Comparison of ENCODE assay signal across 29 mouse cellular contexts in genomic region chr17:50131698-50132097, GRCm38 (mm10). TPM values are rescaled to one million over a fixed set of nuclear protein-coding genes. Genes with fewer than 3 reads are reported as not detected.
DNase-seq lines count a peak whose midpoint lies in the region; ATAC-seq and TF ChIP-seq lines count a peak whose summit lies in the region.
"Had no signal": no experiment of that assay in that cellular context is flagged by ENCODE, and none has a peak within 500 bp of the region (broad histone marks: within the 10 kb centered on the region; RNA-seq: fewer than 3 reads in every experiment).

No protein-coding gene starts in this region.

- H3K27ac ChIP-seq in gastrocnemius, adult 2 months = peak overlapping the region; percentile 35; the same call in 1 of the 2 replicates
- H3K27ac ChIP-seq in kidney, adult 2 months (ENCODE audit: insufficient read depth, low read depth, low read length) = no peak overlapping the region
- no peak overlapping the region for H3K27ac ChIP-seq in kidney, embryonic 15.5 days
- H3K27ac ChIP-seq: embryonic facial prominence, embryonic 12.5 days; embryonic facial prominence, embryonic 15.5 days; forebrain, embryonic 12.5 days; heart, embryonic 10.5 days; heart, embryonic 13.5 days; hindbrain, embryonic 12.5 days; hindbrain, embryonic 15.5 days had no signal

- H3K4me1 ChIP-seq in kidney, adult 2 months (ENCODE audit: control insufficient read depth, insufficient read depth, low read length) = peaks cover 3% of the 10 kb centered on the region; the same call in 1 of the 2 replicates
- 0 out of 2 replicates have a peak, but pooled peaks cover 4% of the 10 kb centered on the region for H3K4me1 ChIP-seq in kidney, embryonic 15.5 days
- H3K4me1 ChIP-seq: hindbrain, embryonic 12.5 days had no signal

- no peak overlapping the region for H3K4me3 ChIP-seq in gastrocnemius, adult 2 months
- no peak overlapping the region for H3K4me3 ChIP-seq in kidney, adult 2 months (ENCODE audit: insufficient read depth, low read depth, low read length)
- H3K4me3 ChIP-seq in kidney, embryonic 15.5 days (replicated peaks) = no peak overlapping the region
- H3K4me3 ChIP-seq: embryonic facial prominence, embryonic 12.5 days; embryonic facial prominence, embryonic 15.5 days; forebrain, embryonic 12.5 days; heart, embryonic 10.5 days; heart, embryonic 13.5 days; hindbrain, embryonic 12.5 days; hindbrain, embryonic 15.5 days had no signal

- no peak for TF ChIP-seq CTCF in gastrocnemius, adult 2 months (IDR thresholded peaks at IDR 0.05)
- TF ChIP-seq CTCF in kidney, adult 2 months (conservative IDR thresholded peaks at IDR 0.05; ENCODE audit: insufficient read depth, insufficient read length, low read depth, low read length) = no peak

- intact Hi-C loops in gastrocnemius, adult 2 months (cut with DNase I) = no loop called here

- 57% methylated on average over 4 of the region's 4 CpGs for WGBS in kidney, adult 2 months
- 49% methylated on average over 4 of the region's 4 CpGs for whole genome bisulfite sequencing in kidney, embryonic 15.5 days

- no peak for ATAC-seq in kidney, embryonic 15.5 days (replicated peaks; ENCODE audit: low FRiP score)
- ATAC-seq: forebrain, embryonic 16.5 days; Patski had no signal

- no peaks in the 10 kb centered on the region for H3K9me3 ChIP-seq in kidney, embryonic 15.5 days (replicated peaks)
- H3K9me3 ChIP-seq: embryonic facial prominence, embryonic 12.5 days; embryonic facial prominence, embryonic 15.5 days; forebrain, embryonic 12.5 days; heart, embryonic 10.5 days; heart, embryonic 13.5 days; hindbrain, embryonic 12.5 days; hindbrain, embryonic 15.5 days had no signal

- DNase-seq in gastrocnemius, adult 2 months = peak; percentile 8
- no peak for DNase-seq in gastrocnemius, adult 18-20 months (ENCODE audit: low spot score)
- DNase-seq in kidney, adult 2 months = peak; percentile 60
- peak; percentile 29 for DNase-seq in kidney, postnatal 10 days
- DNase-seq in kidney, postnatal 4 days = no peak
- peak; percentile 30 to 34 for DNase-seq in kidney, postnatal 36 days
- no peak for DNase-seq in ovary, postnatal 14 days (ENCODE audit: low spot score)
- DNase-seq: adrenal gland, postnatal 10 days; adrenal gland, postnatal 36 days; B cell, adult 2 months; cerebellum, adult 11 months; cerebellum, adult 2 months; cerebellum, adult 9-11 months; cerebellum, postnatal 25 days; gastrocnemius, postnatal 25 days; heart, adult 18-20 months; heart, postnatal 14 days had no signal

- no peak overlapping the region for H3K9ac ChIP-seq in kidney, embryonic 15.5 days
- H3K9ac ChIP-seq: embryonic facial prominence, embryonic 12.5 days; embryonic facial prominence, embryonic 15.5 days; forebrain, embryonic 12.5 days; heart, embryonic 13.5 days; hindbrain, embryonic 12.5 days; hindbrain, embryonic 15.5 days had no signal

- no peak for TF ChIP-seq POLR2A in kidney, adult 2 months (IDR thresholded peaks at IDR 0.05; ENCODE audit: low read depth, low read length)

- H3K27me3 ChIP-seq in kidney, adult 2 months (replicated peaks; ENCODE audit: control insufficient read depth, insufficient read depth, low read length) = no peaks in the 10 kb centered on the region
- H3K27me3 ChIP-seq in kidney, embryonic 15.5 days = no peaks in the 10 kb centered on the region
- H3K27me3 ChIP-seq: CH12.LX; embryonic facial prominence, embryonic 12.5 days; embryonic facial prominence, embryonic 15.5 days; heart, embryonic 13.5 days; hindbrain, embryonic 12.5 days; hindbrain, embryonic 15.5 days had no signal

- no peaks in the 10 kb centered on the region for H3K36me3 ChIP-seq in kidney, adult 2 months (ENCODE audit: control insufficient read depth, insufficient read depth, low read length)
- H3K36me3 ChIP-seq in kidney, embryonic 15.5 days = no peaks in the 10 kb centered on the region
- H3K36me3 ChIP-seq: embryonic facial prominence, embryonic 12.5 days; embryonic facial prominence, embryonic 15.5 days; forebrain, embryonic 12.5 days; G1E; heart, embryonic 10.5 days; heart, embryonic 13.5 days; hindbrain, embryonic 12.5 days; hindbrain, embryonic 15.5 days had no signal

- no peak overlapping the region for H3K4me2 ChIP-seq in kidney, embryonic 15.5 days
- H3K4me2 ChIP-seq: embryonic facial prominence, embryonic 12.5 days; embryonic facial prominence, embryonic 15.5 days; forebrain, embryonic 12.5 days; heart, embryonic 13.5 days; hindbrain, embryonic 12.5 days; hindbrain, embryonic 15.5 days had no signal

RNA-seq across cellular contexts. Expression of gene Rftn1, which starts 58.8 kb away (rescaled TPM):
- 10 to 100 TPM; 11.4 to 16.9 TPM for total RNA-seq in gastrocnemius, adult 2 months (2021)
- total RNA-seq in gastrocnemius, adult 18-20 months (2021) = 10 to 100 TPM; 10.3 to 10.6 TPM
- 14.6 and 18.6 TPM in 2 replicates for polyA plus RNA-seq in kidney, adult 2 months (2012; rRNA removed)
- polyA plus RNA-seq in kidney, embryonic 15.5 days (2015; fragmentation: Nextera tagmentation; extraction: Ambion mirVana) = 12.7 and 14.7 TPM in 2 replicates
- total RNA-seq: G1E had no signal
- polyA plus RNA-seq: G1E had no signal

Comparison
In these comparisons a context has a peak if more than half of its experiments do, and no peak if none do; other contexts are left out.
1. DNase-seq: peak in gastrocnemius, adult 2 months (single experiment), kidney, adult 2 months (single experiment), kidney, postnatal 10 days (single experiment) and kidney, postnatal 36 days (2 of 2); none in gastrocnemius, adult 18-20 months (single experiment), kidney, postnatal 4 days (0 of 2) and ovary, postnatal 14 days (single experiment).